ENCODE assay signal across 13 mouse cellular contexts in the genomic region with DNA sequence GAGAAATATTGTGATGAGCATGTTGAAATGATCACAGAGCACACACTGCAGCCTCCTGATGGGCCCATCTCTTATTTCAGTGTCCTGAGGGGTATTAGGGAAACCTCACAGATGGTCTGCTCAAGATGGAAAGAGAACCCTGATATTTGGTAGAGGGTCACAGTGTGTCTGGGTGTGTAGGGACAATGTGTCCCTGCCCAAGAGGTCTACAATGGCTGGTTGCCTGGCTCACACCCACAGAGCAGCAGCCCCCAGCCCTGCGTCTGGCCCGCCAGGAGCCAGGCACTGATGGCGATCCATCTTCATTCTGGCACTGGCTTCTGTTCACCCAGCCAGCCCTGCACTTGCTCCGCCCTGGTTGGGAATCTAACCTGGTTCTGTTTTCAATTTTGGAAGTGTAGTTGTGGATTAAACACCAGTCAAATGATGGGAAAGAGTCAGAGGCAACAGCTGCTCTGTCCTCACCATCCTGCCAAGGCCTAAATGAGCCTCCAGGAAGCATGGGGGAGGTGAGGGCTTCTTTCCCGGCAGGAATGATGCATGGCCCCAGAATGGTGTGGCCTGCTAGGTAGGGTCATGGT.
A peak's percentile ranks its signal among the peaks of the same experiment; 100 is the strongest.
DNase-seq lines count a peak whose midpoint lies in the region; ATAC-seq and TF ChIP-seq lines count a peak whose summit lies in the region.
"Had no signal": no experiment of that assay in that cellular context is flagged by ENCODE, and none has a peak within 500 bp of the region (broad histone marks: within the 10 kb centered on the region; RNA-seq: fewer than 3 reads in every experiment).

No protein-coding gene starts in this region.

- no peak overlapping the region for H3K4me3 ChIP-seq in heart, embryonic 12.5 days
- H3K4me3 ChIP-seq in embryonic facial prominence, embryonic 12.5 days: no peak overlapping the region
- H3K4me3 ChIP-seq in hindbrain, embryonic 16.5 days (ENCODE audit: low read length): no peak overlapping the region
- H3K4me3 ChIP-seq in stomach, postnatal 0 days (ENCODE audit: low read depth, low read length): no peak overlapping the region
- H3K4me3 ChIP-seq: midbrain, embryonic 12.5 days had no signal

- H3K27ac ChIP-seq in heart, embryonic 12.5 days (ENCODE audit: poor library complexity, severe bottlenecking): no peak overlapping the region
- H3K27ac ChIP-seq in embryonic facial prominence, embryonic 12.5 days: no peak overlapping the region
- H3K27ac ChIP-seq in hindbrain, embryonic 16.5 days (ENCODE audit: low read depth, low read length): 0 out of 2 replicates have a peak overlapping the region, but pooled peaks have one; percentile 29
- H3K27ac ChIP-seq in stomach, postnatal 0 days (replicated peaks): no peak overlapping the region
- H3K27ac ChIP-seq: midbrain, embryonic 12.5 days had no signal

- no peaks in the 10 kb centered on the region for H3K27me3 ChIP-seq in heart, embryonic 12.5 days (replicated peaks)
- no peaks in the 10 kb centered on the region for H3K27me3 ChIP-seq in embryonic facial prominence, embryonic 12.5 days
- H3K27me3 ChIP-seq in hindbrain, embryonic 16.5 days (replicated peaks; ENCODE audit: control insufficient read depth, insufficient read depth, low read length): no peaks in the 10 kb centered on the region
- no peaks in the 10 kb centered on the region for H3K27me3 ChIP-seq in stomach, postnatal 0 days (ENCODE audit: control insufficient read depth, insufficient read depth, low read length)
- H3K27me3 ChIP-seq: midbrain, embryonic 12.5 days; Patski had no signal

- TF ChIP-seq CTCF in stomach, postnatal 0 days (IDR thresholded peaks at IDR 0.05; ENCODE audit: low read depth): no peak

- no peak for ATAC-seq in heart, embryonic 12.5 days (ENCODE audit: insufficient number of reproducible peaks, low FRiP score)
- ATAC-seq in embryonic facial prominence, embryonic 12.5 days (ENCODE audit: insufficient number of reproducible peaks, insufficient read depth, low FRiP score, low TSS enrichment): peak; percentile 22; the same call in 1 of the 2 replicates
- peak; percentile 61 for ATAC-seq in hindbrain, embryonic 16.5 days
- ATAC-seq in megakaryocyte progenitor cell, adult 5-6 weeks (replicated peaks; ENCODE audit: poor library complexity): no peak
- no peak; the same call in 1 of the 2 replicates for ATAC-seq in stomach, postnatal 0 days (ENCODE audit: low FRiP score, low TSS enrichment)
- ATAC-seq: lung, postnatal 0 days; Patski had no signal

- no peaks in the 10 kb centered on the region for H3K36me3 ChIP-seq in heart, embryonic 12.5 days
- no peaks in the 10 kb centered on the region for H3K36me3 ChIP-seq in embryonic facial prominence, embryonic 12.5 days
- H3K36me3 ChIP-seq in hindbrain, embryonic 16.5 days (ENCODE audit: control insufficient read depth, insufficient read depth, low read length): no peaks in the 10 kb centered on the region
- no peaks in the 10 kb centered on the region for H3K36me3 ChIP-seq in stomach, postnatal 0 days (ENCODE audit: control insufficient read depth, insufficient read depth, low read length)
- H3K36me3 ChIP-seq: midbrain, embryonic 12.5 days had no signal

- DNase-seq in adrenal gland, postnatal 10 days: peak; percentile 4
- no peak for DNase-seq in adrenal gland, adult 2 months
- DNase-seq in heart, adult 8-10 months (ENCODE audit: low spot score): peak; percentile 23
- DNase-seq in stomach, postnatal 0 days (ENCODE audit: low spot score): no peak
- DNase-seq: spleen, adult 18-20 months had no signal

- no peak overlapping the region for H3K9ac ChIP-seq in heart, embryonic 12.5 days
- no peak overlapping the region for H3K9ac ChIP-seq in embryonic facial prominence, embryonic 12.5 days
- no peak overlapping the region for H3K9ac ChIP-seq in hindbrain, embryonic 16.5 days (ENCODE audit: low read depth, low read length)
- H3K9ac ChIP-seq in stomach, postnatal 0 days (ENCODE audit: low read length): no peak overlapping the region
- H3K9ac ChIP-seq: midbrain, embryonic 12.5 days had no signal

- TF ChIP-seq EP300 in stomach, postnatal 0 days (optimal IDR thresholded peaks at IDR 0.05): no peak

- H3K4me2 ChIP-seq in heart, embryonic 12.5 days: no peak overlapping the region
- no peak overlapping the region for H3K4me2 ChIP-seq in embryonic facial prominence, embryonic 12.5 days (replicated peaks)
- H3K4me2 ChIP-seq in hindbrain, embryonic 16.5 days (ENCODE audit: low read length): no peak overlapping the region
- H3K4me2 ChIP-seq in stomach, postnatal 0 days (replicated peaks; ENCODE audit: low read depth): no peak overlapping the region
- H3K4me2 ChIP-seq: liver, embryonic 11.5 days; midbrain, embryonic 12.5 days had no signal

- H3K9me3 ChIP-seq in heart, embryonic 12.5 days (replicated peaks): no peaks in the 10 kb centered on the region
- H3K9me3 ChIP-seq in embryonic facial prominence, embryonic 12.5 days: 0 out of 2 replicates have a peak, but pooled peaks cover 2% of the 10 kb centered on the region
- H3K9me3 ChIP-seq in hindbrain, embryonic 16.5 days (ENCODE audit: control insufficient read depth, low read length): no peaks in the 10 kb centered on the region
- H3K9me3 ChIP-seq in stomach, postnatal 0 days (ENCODE audit: control insufficient read depth, low read length): no peaks in the 10 kb centered on the region
- H3K9me3 ChIP-seq: midbrain, embryonic 12.5 days had no signal

- 70% methylated on average over 5 of the region's 5 CpGs for WGBS in heart, embryonic 12.5 days
- WGBS in embryonic facial prominence, embryonic 12.5 days: 48% methylated on average over 5 of the region's 5 CpGs
- WGBS in hindbrain, embryonic 16.5 days: 76% methylated on average over 5 of the region's 5 CpGs
- 57% methylated on average over 5 of the region's 5 CpGs for WGBS in stomach, postnatal 0 days

- H3K4me1 ChIP-seq in heart, embryonic 12.5 days (replicated peaks): no peaks in the 10 kb centered on the region
- H3K4me1 ChIP-seq in embryonic facial prominence, embryonic 12.5 days: peaks cover 6% of the 10 kb centered on the region
- no peaks in the 10 kb centered on the region for H3K4me1 ChIP-seq in hindbrain, embryonic 16.5 days (ENCODE audit: control insufficient read depth, insufficient read depth, low read depth, low read length)
- H3K4me1 ChIP-seq in stomach, postnatal 0 days (replicated peaks; ENCODE audit: control insufficient read depth, insufficient read depth): no peaks in the 10 kb centered on the region
- H3K4me1 ChIP-seq: midbrain, embryonic 12.5 days had no signal

Comparison
In these comparisons a context has a peak if more than half of its experiments do, and no peak if none do; other contexts are left out.
1. DNase-seq: peak in adrenal gland, postnatal 10 days (single experiment) and heart, adult 8-10 months (single experiment); none in adrenal gland, adult 2 months (single experiment) and stomach, postnatal 0 days (single experiment).
2. ATAC-seq: peak in embryonic facial prominence, embryonic 12.5 days (single experiment) and hindbrain, embryonic 16.5 days (single experiment); none in heart, embryonic 12.5 days (single experiment), megakaryocyte progenitor cell, adult 5-6 weeks (single experiment) and stomach, postnatal 0 days (single experiment).